ENCODE assay signal across 20 mouse cellular contexts in the genomic region with DNA sequence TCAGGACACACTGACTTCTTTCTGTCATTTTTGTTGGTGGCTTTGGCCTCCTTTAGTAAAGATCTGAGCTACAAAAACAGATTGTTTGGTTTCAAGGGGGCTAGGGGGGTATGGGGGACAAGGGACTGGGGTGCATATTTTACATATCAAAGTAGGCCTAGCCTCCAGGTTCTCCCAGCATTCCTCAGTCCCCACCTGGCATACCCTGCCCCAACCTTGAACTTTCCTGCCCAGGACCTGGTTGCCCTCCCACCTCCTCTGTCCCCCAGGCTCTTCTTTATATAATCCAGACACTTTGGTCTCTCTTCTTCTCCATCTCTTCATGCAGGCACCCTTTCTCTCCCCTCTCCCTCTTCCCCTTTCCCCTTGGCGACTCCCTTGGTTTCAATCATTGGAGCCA. TPM values are rescaled to one million over a fixed set of nuclear protein-coding genes. Genes with fewer than 3 reads are reported as not detected.
"Had no signal": no experiment of that assay in that cellular context is flagged by ENCODE, and none has a peak within 500 bp of the region (broad histone marks: within the 10 kb centered on the region; RNA-seq: fewer than 3 reads in every experiment).

No protein-coding gene starts in this region.

- ATAC-seq: midbrain, embryonic 15.5 days had no signal

- DNase-seq: lung, adult 18-20 months; lung, embryonic 14.5 days; lung, postnatal 10 days; lung, postnatal 4 days; retina, postnatal 1 day; right cerebral cortex, adult 18-20 months; right cerebral cortex, postnatal 25 days; right cerebral cortex, postnatal 4 days; spleen, adult 18-20 months; thymus, adult 2 months; thymus, postnatal 25 days; thymus, postnatal 4 days had no signal

- H3K9me3 ChIP-seq: midbrain, embryonic 15.5 days; neural tube, embryonic 13.5 days; neural tube, embryonic 15.5 days had no signal

- H3K9ac ChIP-seq: lung, embryonic 14.5 days; midbrain, embryonic 12.5 days; midbrain, embryonic 15.5 days; neural tube, embryonic 13.5 days; neural tube, embryonic 15.5 days had no signal

- H3K4me3 ChIP-seq: midbrain, embryonic 10.5 days; midbrain, embryonic 12.5 days; midbrain, embryonic 15.5 days; neural tube, embryonic 13.5 days; neural tube, embryonic 15.5 days had no signal

- H3K27ac ChIP-seq: midbrain, embryonic 10.5 days; midbrain, embryonic 12.5 days; midbrain, embryonic 15.5 days; neural tube, embryonic 13.5 days; neural tube, embryonic 15.5 days had no signal

- H3K36me3 ChIP-seq: midbrain, embryonic 12.5 days; midbrain, embryonic 15.5 days; neural tube, embryonic 13.5 days; neural tube, embryonic 15.5 days had no signal

- H3K4me1 ChIP-seq: neural tube, embryonic 13.5 days had no signal

- H3K4me2 ChIP-seq: lung, embryonic 14.5 days; midbrain, embryonic 12.5 days; midbrain, embryonic 15.5 days; neural tube, embryonic 13.5 days; neural tube, embryonic 15.5 days had no signal

- H3K27me3 ChIP-seq: midbrain, embryonic 12.5 days; midbrain, embryonic 15.5 days; neural tube, embryonic 13.5 days; neural tube, embryonic 15.5 days had no signal

RNA-seq across cellular contexts. Expression of gene Mtcl1, which starts 23.7 kb away (rescaled TPM):
- total RNA-seq: megakaryocyte, adult 5-6 weeks; megakaryocyte-erythroid progenitor cell, adult 5-6 weeks; monocyte, adult 5-6 weeks had no signal
